Mouse (Mus musculus) CH12.LX (cell line): Measurements from ENCODE around the gene Rbm47. TPM values are rescaled to one million over a fixed set of nuclear protein-coding genes. Genes with fewer than 3 reads are reported as not detected.

ENCODE experiments used
- DNase-seq: peaks from one replicate; pipeline ENCODE4 v3.0.0-alpha.2; 2013; ENCODE audit errors: extremely low read depth
- H3K27ac ChIP-seq: 2 replicates; pipeline ENCODE4 v1.5.1; 2012; ENCODE audit warnings: low read depth, mild to moderate bottlenecking, control low read depth, moderate library complexity; ENCODE audit not compliant: insufficient read depth
- H3K27me3 ChIP-seq: replicated peaks from 2 replicates; pipeline ENCODE3; 2012; ENCODE audit warnings: inconsistent platforms
- H3K36me3 ChIP-seq, 2 experiments: replicated peaks in 1 of 2; 2 replicates each; pipeline versions ENCODE3 to v1.6.1; 2012; ENCODE audit warnings: inconsistent platforms in 1 of 2, low read length in 1 of 2, mild to moderate bottlenecking in 1 of 2, mixed read lengths in 1 of 2, moderate library complexity in 1 of 2; ENCODE audit not compliant: control insufficient read depth in 1 of 2, insufficient read depth in 1 of 2
- H3K4me1 ChIP-seq, 2 experiments: 2 replicates each; pipeline ENCODE4 v1.6.1; 2012; ENCODE audit warnings: inconsistent platforms in 1 of 2, moderate library complexity in 1 of 2; ENCODE audit not compliant: insufficient read depth in 2 of 2, control insufficient read depth in 1 of 2
- H3K4me2 ChIP-seq: 2 replicates; pipeline ENCODE4 v1.6.1; 2012; ENCODE audit warnings: low read depth, mild to moderate bottlenecking, control low read depth; ENCODE audit not compliant: poor library complexity, insufficient read depth, severe bottlenecking
- H3K4me3 ChIP-seq, 3 experiments: fragments of 150-350 bp in 1 of 3; sonication (generic) in 1 of 3; replicated peaks in 1 of 3; 2 replicates each; pipeline versions ENCODE3 to v1.5.1; 2011 to 2012; ENCODE audit warnings: low read depth in 2 of 3, low read length in 2 of 3, mild to moderate bottlenecking in 2 of 3, moderate library complexity in 2 of 3, control low read depth in 1 of 3, improper control_type of control experiment in 1 of 3, inconsistent platforms in 1 of 3, mixed read lengths in 1 of 3; ENCODE audit not compliant: poor library complexity in 1 of 3
- H3K79me2 ChIP-seq: replicated peaks from 2 replicates; pipeline ENCODE4 v1.6.1; 2012; ENCODE audit warnings: mild to moderate bottlenecking, moderate library complexity; ENCODE audit not compliant: control insufficient read depth, poor library complexity, insufficient read depth, severe bottlenecking; ENCODE audit errors: extremely low read depth
- H3K9ac ChIP-seq: 2 replicates; pipeline ENCODE4 v1.6.1; 2012; ENCODE audit warnings: low read depth, mild to moderate bottlenecking, control low read depth, moderate library complexity; ENCODE audit not compliant: insufficient read depth
- H3K9me3 ChIP-seq: replicated peaks from 2 replicates; pipeline ENCODE3; 2012; ENCODE audit warnings: low read length, inconsistent platforms, mixed read lengths
- BHLHE40 ChIP-seq: IDR thresholded peaks from 2 replicates; pipeline ENCODE4 v1.6.1; 2011; ENCODE audit warnings: mild to moderate bottlenecking, low read depth, low read length, improper control_type of control experiment
- CHD1 ChIP-seq: IDR thresholded peaks from 2 replicates; pipeline ENCODE4 v1.6.1; 2012; ENCODE audit warnings: low read depth, low read length, improper control_type of control experiment, inconsistent platforms
- CHD2 ChIP-seq: IDR thresholded peaks from 2 replicates; pipeline ENCODE4 v1.6.1; 2011; ENCODE audit warnings: low read length, improper control_type of control experiment
- CTCF ChIP-seq, 2 experiments: IDR thresholded peaks in 1 of 2; conservative IDR thresholded peaks in 1 of 2; 2 replicates each; pipeline ENCODE4 v1.5.1; 2011 to 2012; ENCODE audit warnings: low read depth in 2 of 2, low read length in 2 of 2, improper control_type of control experiment in 1 of 2, inconsistent platforms in 1 of 2, mild to moderate bottlenecking in 1 of 2, moderate library complexity in 1 of 2
- E2F4 ChIP-seq: IDR thresholded peaks from 2 replicates; pipeline ENCODE4 v1.6.1; 2011; ENCODE audit warnings: low read depth, low read length, improper control_type of control experiment; ENCODE audit not compliant: insufficient replicate concordance
- ELF1 ChIP-seq: IDR thresholded peaks from 2 replicates; pipeline ENCODE4 v1.6.1; 2014; ENCODE audit warnings: low read depth, mild to moderate bottlenecking, inconsistent platforms, low read length, improper control_type of control experiment
- EP300 ChIP-seq: IDR thresholded peaks from 2 replicates; pipeline ENCODE4 v1.6.1; 2011; ENCODE audit warnings: low read length, improper control_type of control experiment
- ETS1 ChIP-seq: conservative IDR thresholded peaks from 2 replicates; pipeline ENCODE4 v1.6.1; 2012; ENCODE audit warnings: low read depth, mild to moderate bottlenecking, inconsistent platforms, low read length, improper control_type of control experiment, moderate library complexity
- HCFC1 ChIP-seq: IDR thresholded peaks from 2 replicates; pipeline ENCODE4 v1.6.1; 2012; ENCODE audit warnings: low read depth, mild to moderate bottlenecking, inconsistent platforms, low read length, improper control_type of control experiment
- IRF4 ChIP-seq: IDR thresholded peaks from 2 replicates; pipeline ENCODE4 v1.6.1; 2014; ENCODE audit warnings: low read depth, mild to moderate bottlenecking, inconsistent platforms, low read length, improper control_type of control experiment
- JUN ChIP-seq: IDR thresholded peaks from 2 replicates; pipeline ENCODE4 v1.6.1; 2011; ENCODE audit warnings: low read depth, mild to moderate bottlenecking, low read length, improper control_type of control experiment, moderate library complexity; ENCODE audit not compliant: insufficient read depth
- JUND ChIP-seq: conservative IDR thresholded peaks from 2 replicates; pipeline ENCODE4 v1.6.1; 2011; ENCODE audit warnings: low read depth, low read length, improper control_type of control experiment
- KAT2A ChIP-seq: IDR thresholded peaks from 2 replicates; pipeline ENCODE4 v1.6.1; 2012; ENCODE audit warnings: low read length, improper control_type of control experiment, inconsistent platforms; ENCODE audit not compliant: insufficient replicate concordance
- MAFK ChIP-seq: IDR thresholded peaks from 2 replicates; pipeline ENCODE4 v1.6.1; 2011; ENCODE audit warnings: low read length, improper control_type of control experiment; ENCODE audit not compliant: insufficient replicate concordance
- MAX ChIP-seq: IDR thresholded peaks from 2 replicates; pipeline ENCODE4 v1.6.1; 2011; ENCODE audit warnings: low read length, improper control_type of control experiment
- MAZ ChIP-seq: IDR thresholded peaks from 2 replicates; pipeline ENCODE4 v1.6.1; 2012; ENCODE audit warnings: low read depth, mild to moderate bottlenecking, inconsistent platforms, low read length, improper control_type of control experiment, moderate library complexity
- MEF2A ChIP-seq: IDR thresholded peaks from 2 replicates; pipeline ENCODE4 v1.6.1; 2014; ENCODE audit warnings: low read depth, mild to moderate bottlenecking, inconsistent platforms, low read length, improper control_type of control experiment, borderline replicate concordance
- MXI1 ChIP-seq: IDR thresholded peaks from 2 replicates; pipeline ENCODE4 v1.6.1; 2011; ENCODE audit warnings: mild to moderate bottlenecking, low read depth, low read length, improper control_type of control experiment
- NELFE ChIP-seq: IDR thresholded peaks from 2 replicates; pipeline ENCODE4 v1.6.1; 2011; ENCODE audit warnings: low read depth, low read length, improper control_type of control experiment
- POLR2A ChIP-seq: IDR thresholded peaks from 2 replicates; pipeline ENCODE4 v1.6.1; 2011; ENCODE audit warnings: low read depth, mild to moderate bottlenecking, improper control_type of control experiment, low read length
- SIN3A ChIP-seq: IDR thresholded peaks from 2 replicates; pipeline ENCODE4 v1.6.1; 2012; ENCODE audit warnings: low read length, improper control_type of control experiment, inconsistent platforms
- SMC3 ChIP-seq: IDR thresholded peaks from 2 replicates; pipeline ENCODE4 v1.6.1; 2011; ENCODE audit warnings: low read depth, low read length, improper control_type of control experiment
- TCF12 ChIP-seq: IDR thresholded peaks from 2 replicates; pipeline ENCODE4 v1.6.1; 2014; ENCODE audit warnings: low read depth, mild to moderate bottlenecking, inconsistent platforms, low read length, improper control_type of control experiment
- ZC3H11A ChIP-seq: IDR thresholded peaks from 2 replicates; pipeline ENCODE4 v1.6.1; 2012; ENCODE audit warnings: low read depth, mild to moderate bottlenecking, inconsistent platforms, low read length, improper control_type of control experiment
- ZKSCAN1 ChIP-seq: IDR thresholded peaks from 2 replicates; pipeline ENCODE4 v1.6.1; 2012; ENCODE audit warnings: low read depth, inconsistent platforms, low read length, improper control_type of control experiment, borderline replicate concordance
- ZMIZ1 ChIP-seq: IDR thresholded peaks from 2 replicates; pipeline ENCODE4 v1.6.1; 2012; ENCODE audit warnings: low read depth, mild to moderate bottlenecking, inconsistent platforms, low read length, improper control_type of control experiment
- dilution Hi-C: fragments of 300-500 bp; cut with MboI; formaldehyde crosslinking; loops from 2 replicates; pipeline ENCODE4 v1.14.3; 2020; ENCODE audit warnings: low sequenced_read_pairs; ENCODE audit not compliant: extremely low pct_unique_long_range_greater_than_20kb, extremely low pct_ligation_motif_present
- in situ Hi-C: fragments of 300-500 bp; cut with MboI; formaldehyde crosslinking; loops from 3 replicates; pipeline ENCODE4 v1.14.3; 2019; ENCODE audit warnings: low sequenced_read_pairs, low pct_ligation_motif_present, low pct_unique_long_range_greater_than_20kb, mixed read lengths
- polyA plus RNA-seq: library from polyadenylated mRNA; unstranded; fragments of >175 nt; gene quantifications from 2 replicates; pipeline ENCODE4 v1.2.1, GENCODE M21; 2012; ENCODE audit warnings: low read depth; ENCODE audit not compliant: insufficient read length
- total RNA-seq, 2 experiments: library from RNA; depleted of rRNA; stranded (reverse); fragments of 300-350 nt in 1 of 2; fragments of >200 nt in 1 of 2; gene quantifications; 2 replicates each; pipeline ENCODE4 v1.2.3; 2012 to 2014

The Rbm47 gene
- total and polyA plus RNA-seq, 3 experiments, result 0.08 to 9.2 (median 1.1) TPM

- Histone ChIP-seq H3K9me3 (no peaks in the 10 kb centered on the region), H3K4me2 (peak overlapping the region; percentile 74), H3K27me3 (no peaks in the 10 kb centered on the region), H3K4me3 (peak overlapping the region; percentile 5 to 34 (median 16)), H3K27ac (no peak overlapping the region), H3K36me3 (no peaks in the 10 kb centered on the region), H3K79me2 (no peaks in the 10 kb centered on the region), H3K4me1 (peaks cover 17 to 39% of the 10 kb centered on the region in 2 experiments), H3K9ac (no peak overlapping the region)
- TF ChIP-seq EP300, result peak; percentile 83
- peak; percentile 92 for TF ChIP-seq JUN
- no peak for TF ChIP-seq CHD1
- peak; percentile 53 for TF ChIP-seq ELF1
- TF ChIP-seq HCFC1, result no peak
- peak; percentile 73 for TF ChIP-seq JUND
- TF ChIP-seq MEF2A, result peak; percentile 92
- TF ChIP-seq BHLHE40, result peak; percentile 50
- no peak for TF ChIP-seq ZC3H11A
- TF ChIP-seq KAT2A, result no peak
- peak; percentile 67 for TF ChIP-seq ETS1
- no peak for TF ChIP-seq E2F4
- peak; percentile 48 for TF ChIP-seq TCF12
- TF ChIP-seq IRF4, result peak; percentile 91
- peak; percentile 96 for TF ChIP-seq MAZ
- TF ChIP-seq POLR2A, result peak; percentile 42; the same call in 1 of the 2 replicates
- TF ChIP-seq CHD2, result peak; percentile 74
- no peak for TF ChIP-seq ZMIZ1
- peak; percentile 42; the same call in 1 of the 2 replicates for TF ChIP-seq SIN3A
- peak; percentile 79 for DNase-seq
- in situ Hi-C loops (no loop called here), dilution Hi-C loops (no loop called here)
Measured at GRCm38 (mm10) chr5:66005041-66005678, 167.8 kb downstream of the Rbm47 start.

- DNase-seq, result no peak
- H3K4me3 ChIP-seq, result peak within 1 kb of the TSS; percentile 5 to 34 (median 16)
- in situ Hi-C loops, result no loop called here
- no peaks in the 10 kb centered on the region for H3K9me3 ChIP-seq
- no peak within 1 kb of the TSS for H3K27ac ChIP-seq
- peaks cover 17 to 42% of the 10 kb centered on the region in 2 experiments for H3K4me1 ChIP-seq
- no peak within 1 kb of the TSS for H3K9ac ChIP-seq
- TF ChIP-seq JUND (no peak), TCF12 (no peak), MAFK (no peak), CHD1 (no peak), ZC3H11A (no peak), CTCF (conservative IDR thresholded peaks at IDR 0.05 in 1 of 2, IDR thresholded peaks at IDR 0.05 in 1 of 2; ENCODE audit: low read depth in 2 of 2, low read length in 2 of 2) (no peak), MAX (no peak), MXI1 (no peak), MEF2A (no peak), SIN3A (no peak), E2F4 (no peak), ZKSCAN1 (no peak), NELFE (no peak), IRF4 (no peak), SMC3 (no peak), ELF1 (no peak)
- dilution Hi-C loops, result no loop called here
- peak within 1 kb of the TSS; percentile 74 for H3K4me2 ChIP-seq
- no peaks in the 10 kb centered on the region for H3K79me2 ChIP-seq
- no peaks in the 10 kb centered on the region for H3K27me3 ChIP-seq
- no peaks in the 10 kb centered on the region for H3K36me3 ChIP-seq
Measured at GRCm38 (mm10) chr5:66004134-66004925, 168.6 kb downstream of the Rbm47 start, which contains the start of gene 9130230L23Rik. TSS of gene 9130230L23Rik (minus strand) at chr5:66004285.
